Mouse (Mus musculus) spleen, adult 2 months (tissue): ENCODE results near the gene Hoxd8.

Experiments used
- CTCF ChIP-seq: fragments of 200-500 bp; IDR thresholded peaks from 2 replicates; pipeline ENCODE4 v1.5.1; 2011; ENCODE audit warnings: mild to moderate bottlenecking, inconsistent platforms; ENCODE audit not compliant: insufficient read depth, insufficient read length, insufficient replicate concordance; ENCODE audit errors: extremely low read depth
- POLR2A ChIP-seq: fragments of 200-500 bp; IDR thresholded peaks from 2 replicates; pipeline ENCODE4 v1.6.1; 2011; ENCODE audit warnings: low read depth, low read length, inconsistent platforms

DNA sequence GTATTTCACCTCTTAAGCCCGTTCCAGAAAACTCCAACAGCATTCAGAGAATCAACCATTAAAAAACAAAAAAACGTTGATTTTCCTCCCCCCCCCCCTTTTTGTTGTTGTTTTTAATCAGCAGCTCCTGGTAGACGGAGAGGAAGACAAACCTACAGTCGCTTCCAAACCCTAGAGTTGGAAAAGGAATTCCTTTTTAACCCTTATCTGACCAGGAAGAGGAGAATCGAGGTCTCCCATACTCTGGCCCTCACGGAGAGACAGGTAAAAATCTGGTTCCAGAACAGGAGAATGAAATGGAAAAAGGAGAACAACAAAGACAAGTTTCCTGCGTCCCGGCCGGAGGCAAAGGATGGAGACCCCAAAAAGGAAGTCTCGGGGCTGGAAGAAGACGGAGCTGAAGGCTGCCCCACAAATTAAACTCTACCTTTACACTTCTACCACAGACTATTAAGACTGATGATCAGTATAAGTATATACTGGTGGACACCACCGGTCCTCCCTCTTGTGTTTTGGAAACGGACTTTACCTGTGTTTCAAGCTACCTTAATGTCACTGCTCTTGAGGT is 2.1 kb downstream of the Hoxd8 start:
- TF ChIP-seq POLR2A (no peak), CTCF (no peak)
